Mouse (Mus musculus) testis, postnatal 14 days (tissue): Measurements from ENCODE around the gene Cd72.

Experiments
- DNase-seq: peaks from one replicate; pipeline ENCODE4 v3.0.0; 2021; ENCODE audit warnings: low spot score

The Cd72 gene

DNA sequence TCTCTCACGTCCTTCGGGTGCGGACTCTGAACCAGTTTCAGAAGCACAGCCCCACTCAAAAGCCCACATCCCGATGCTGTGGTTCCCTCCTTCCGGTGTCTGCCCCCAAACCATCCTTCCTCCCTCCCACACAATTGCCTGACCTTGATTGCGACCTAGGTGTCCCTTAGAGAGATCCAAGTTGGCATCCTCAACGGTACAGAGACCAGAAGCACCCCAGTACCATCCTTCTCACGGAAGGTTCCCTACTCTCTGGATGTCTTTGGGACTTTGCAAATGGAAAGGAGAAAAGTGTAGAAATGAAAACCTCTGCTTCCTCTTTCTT, 24.1 kb upstream of the Cd72 start:
- DNase-seq, result no peak

DNA sequence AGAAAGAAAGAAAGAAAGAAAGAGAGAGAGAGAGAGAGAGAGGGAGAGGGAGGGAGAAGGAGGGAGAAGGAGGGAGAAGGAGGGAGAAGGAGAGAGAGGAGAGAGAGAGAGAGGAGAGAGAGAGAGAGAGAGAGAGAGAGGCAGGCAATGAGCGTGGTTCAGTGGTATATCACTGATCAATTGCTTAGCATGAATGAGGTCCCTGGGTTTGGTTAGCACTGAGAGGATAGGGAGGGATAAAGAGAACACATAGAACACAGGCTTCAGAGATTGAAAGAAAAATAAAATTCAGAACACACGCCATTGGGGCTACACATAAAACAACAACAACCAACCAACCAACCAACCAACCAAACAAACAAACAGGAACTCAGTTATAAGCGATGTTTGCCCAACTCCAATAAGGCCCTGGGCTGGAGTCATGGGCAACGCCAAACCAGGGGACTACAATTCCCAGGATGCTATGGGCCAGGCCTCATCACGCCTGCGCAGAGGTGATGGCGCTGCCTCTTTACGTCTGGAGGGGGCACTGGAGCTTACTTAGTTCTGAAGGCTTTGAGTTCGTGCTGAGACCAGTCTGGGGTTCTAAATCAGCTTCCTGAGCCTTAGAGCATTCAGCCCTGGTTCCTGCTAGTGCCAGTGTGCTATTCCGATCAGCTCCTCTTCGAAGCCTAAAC, 23.6 kb upstream of the Cd72 start:
- peak; percentile 89 for DNase-seq

DNA sequence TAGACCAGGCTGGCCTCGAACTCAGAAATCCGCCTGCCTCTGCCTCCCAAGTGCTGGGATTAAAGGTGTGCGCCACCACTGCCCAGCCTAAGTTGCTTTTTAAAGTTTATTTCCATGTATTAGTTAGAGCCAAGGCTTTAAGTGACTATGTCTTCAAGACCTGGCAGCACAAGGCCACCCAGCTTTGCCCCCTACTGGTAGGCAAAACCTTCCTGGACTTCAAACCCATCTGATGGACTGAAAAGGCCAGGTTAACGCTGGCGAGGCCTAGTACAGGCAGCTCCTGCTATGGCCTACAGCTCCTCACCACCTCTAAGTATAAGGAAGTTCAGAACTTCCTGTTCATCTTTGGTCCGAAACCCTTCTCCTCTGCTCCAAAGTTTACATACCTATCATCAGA, 22.2 kb upstream of the Cd72 start:
- no peak for DNase-seq

DNA sequence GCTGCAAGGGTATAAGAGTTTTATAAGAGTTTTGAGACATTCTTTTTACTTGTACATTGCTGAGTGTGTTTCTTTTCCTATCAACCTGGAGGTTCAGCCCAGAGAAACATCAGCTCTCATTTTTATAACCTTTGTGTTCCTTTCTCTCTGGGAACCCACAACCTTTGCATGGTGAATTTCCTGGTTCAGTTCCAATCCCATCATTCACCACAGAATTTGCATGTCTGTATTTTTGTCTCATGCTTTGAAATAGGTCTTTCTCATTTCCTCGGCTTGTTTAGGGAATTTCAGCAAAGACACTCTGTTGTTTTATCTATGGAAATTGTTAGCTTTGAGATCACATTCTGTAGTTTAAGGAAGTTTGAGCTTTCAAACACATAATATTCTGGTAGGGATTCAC, 19.2 kb upstream of the Cd72 start:
- DNase-seq, result no peak

DNA sequence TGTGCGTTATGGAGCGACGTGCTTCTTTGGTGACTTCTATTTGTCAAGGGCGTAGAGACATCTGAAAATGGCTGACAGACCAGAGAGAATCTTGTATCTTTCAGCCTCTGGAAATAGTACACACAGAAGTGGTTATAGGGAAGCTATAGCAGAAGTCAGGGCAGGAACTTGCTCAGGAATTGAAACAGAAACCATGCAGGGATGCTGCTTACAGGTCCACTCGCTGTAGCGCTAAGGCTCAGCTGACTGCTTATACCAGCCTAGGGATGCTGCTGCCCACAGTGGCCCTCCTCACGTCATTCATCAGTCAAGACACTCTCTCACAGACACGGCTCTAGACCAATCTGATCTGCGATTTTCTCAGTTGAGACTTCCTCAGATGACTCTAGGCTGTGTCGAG, 15.9 kb upstream of the Cd72 start:
- DNase-seq, result no peak

DNA sequence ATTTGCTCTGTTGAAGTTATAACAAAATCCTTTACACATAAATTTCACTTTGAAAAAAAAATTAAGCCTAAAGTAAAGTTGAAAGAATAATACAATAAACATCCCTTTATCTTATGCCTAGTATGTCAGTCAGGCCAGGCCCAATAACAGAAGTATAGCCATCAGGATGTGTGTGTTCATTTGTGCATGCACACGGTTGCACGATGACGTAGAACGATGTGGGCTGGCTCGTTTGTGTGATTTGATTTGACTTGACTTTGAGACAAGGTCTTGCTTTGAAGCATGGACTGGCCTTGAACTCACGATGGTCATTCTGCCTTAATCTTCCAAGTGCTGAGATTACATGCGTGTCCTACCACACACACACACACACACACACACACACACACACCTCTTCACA, 12.4 kb upstream of the Cd72 start:
- no peak for DNase-seq

DNA sequence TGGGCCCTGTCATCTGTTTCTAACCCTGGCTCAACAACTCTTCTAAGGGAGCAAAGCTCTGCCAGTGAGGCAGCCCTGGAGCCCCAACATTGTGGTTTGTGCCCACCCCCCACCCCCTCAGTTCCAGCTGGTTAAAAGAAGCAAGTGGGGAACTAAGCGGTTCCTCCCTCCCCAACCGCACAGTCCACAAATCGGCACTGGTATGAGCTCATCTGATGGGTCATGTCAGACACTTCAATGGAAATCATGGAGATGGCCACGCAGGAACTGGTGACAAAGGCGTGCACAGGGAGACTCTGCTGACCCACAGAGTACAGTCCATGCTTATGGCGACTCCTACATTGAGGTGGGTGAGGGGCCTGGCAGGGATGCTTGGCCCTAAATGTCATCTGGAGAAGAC, 11.5 kb upstream of the Cd72 start:
- no peak for DNase-seq

DNA sequence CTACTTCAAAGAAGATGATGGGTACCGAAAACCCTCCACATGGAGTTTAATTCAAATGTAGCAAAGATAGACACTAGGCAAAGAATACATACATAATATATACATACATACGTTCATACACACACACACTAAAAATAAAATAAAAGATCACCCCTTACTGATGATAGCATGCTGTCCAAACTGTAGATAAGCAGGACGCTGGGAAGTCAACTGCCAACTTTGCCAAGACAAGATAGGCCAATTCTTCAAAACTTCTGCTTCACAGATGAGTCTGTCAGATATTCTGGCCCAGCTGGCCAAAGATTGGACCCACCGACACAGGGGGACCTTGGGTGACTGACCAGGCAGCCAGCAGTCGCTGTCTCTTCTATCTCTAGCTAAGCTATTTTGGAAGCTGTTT, 8.7 kb upstream of the Cd72 start:
- no peak for DNase-seq

DNA sequence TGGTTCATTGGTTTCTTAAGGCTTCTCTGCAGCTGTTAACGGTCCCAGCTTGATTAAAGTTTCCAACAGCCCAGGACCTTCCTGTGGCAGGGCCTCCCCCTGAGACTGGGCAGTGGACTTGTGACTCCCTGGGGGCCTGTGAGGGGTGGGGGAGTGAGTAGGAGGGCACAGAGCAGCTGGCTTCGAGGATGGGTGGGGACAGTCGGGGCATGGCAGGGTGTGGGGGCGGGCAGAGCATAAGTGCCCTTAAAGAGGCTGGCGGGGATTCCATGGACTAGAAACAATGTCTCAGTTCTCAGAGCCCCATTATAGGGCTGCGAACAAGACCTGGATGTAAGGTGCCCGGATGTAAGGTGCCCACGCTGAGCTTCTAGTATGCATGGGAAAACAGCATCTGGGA, 2.7 kb upstream of the Cd72 start:
- peak; percentile 55 for DNase-seq

DNA sequence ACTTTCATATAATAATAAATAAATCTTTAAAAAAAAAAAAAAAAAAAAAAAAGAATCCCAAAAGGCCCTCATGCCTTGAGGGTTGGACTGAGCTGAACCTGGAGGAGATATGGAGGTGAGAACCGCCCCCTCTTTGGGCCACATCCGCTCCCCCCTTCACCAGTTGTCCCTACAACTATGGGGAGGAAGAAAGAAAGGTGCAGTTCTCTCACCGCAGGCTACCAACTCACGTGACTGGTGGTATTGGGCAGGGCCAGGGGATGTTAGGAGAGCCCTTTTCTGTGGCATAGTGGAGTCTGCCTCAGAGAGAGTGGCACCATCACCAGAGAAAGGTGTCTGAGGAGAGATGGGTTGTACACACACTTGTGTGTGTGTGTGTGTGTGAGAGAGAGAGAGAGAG, 2.0 kb upstream of the Cd72 start:
- no peak for DNase-seq

DNA sequence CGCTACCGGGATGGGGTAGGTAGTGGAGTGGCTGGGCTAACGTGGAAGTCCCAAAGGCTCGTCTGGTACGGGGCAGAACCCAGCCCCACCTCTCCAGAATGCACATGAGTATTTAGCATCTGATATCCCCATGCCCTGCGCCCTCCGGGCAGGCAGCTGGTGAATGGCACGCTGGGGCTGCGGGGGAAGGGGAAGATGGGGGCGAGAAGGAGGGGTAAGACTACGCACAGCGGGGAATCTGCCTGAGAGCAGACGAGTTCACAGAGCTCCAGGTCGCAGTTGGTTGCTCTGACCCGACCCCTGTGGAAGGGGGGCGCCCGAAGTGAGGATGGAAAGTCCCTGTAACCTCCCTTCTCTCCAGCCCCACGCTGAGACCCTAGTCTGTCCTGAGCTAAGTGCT, 1.0 kb downstream of the Cd72 start:
- no peak for DNase-seq

DNA sequence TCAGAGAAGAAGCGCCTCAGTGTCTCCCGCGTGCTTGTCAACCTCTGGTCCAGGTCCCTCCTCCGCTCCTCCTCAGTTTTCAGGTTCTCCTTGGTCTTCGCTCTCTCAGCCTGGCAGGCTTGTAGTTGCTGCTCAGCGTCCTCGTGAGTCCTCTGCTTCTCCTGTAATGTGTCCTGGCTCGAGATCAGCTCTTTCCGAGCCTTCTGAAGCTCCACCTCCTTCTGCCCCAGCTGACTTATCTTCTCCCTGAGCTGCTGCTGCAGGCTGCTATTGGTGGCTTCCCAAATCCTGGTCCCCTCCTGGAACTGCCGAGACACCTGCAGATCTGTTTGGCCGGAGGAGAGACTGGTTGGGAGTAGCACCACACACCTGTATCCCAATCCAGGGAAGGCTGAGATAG, 2.1 kb downstream of the Cd72 start:
- DNase-seq, result no peak

DNA sequence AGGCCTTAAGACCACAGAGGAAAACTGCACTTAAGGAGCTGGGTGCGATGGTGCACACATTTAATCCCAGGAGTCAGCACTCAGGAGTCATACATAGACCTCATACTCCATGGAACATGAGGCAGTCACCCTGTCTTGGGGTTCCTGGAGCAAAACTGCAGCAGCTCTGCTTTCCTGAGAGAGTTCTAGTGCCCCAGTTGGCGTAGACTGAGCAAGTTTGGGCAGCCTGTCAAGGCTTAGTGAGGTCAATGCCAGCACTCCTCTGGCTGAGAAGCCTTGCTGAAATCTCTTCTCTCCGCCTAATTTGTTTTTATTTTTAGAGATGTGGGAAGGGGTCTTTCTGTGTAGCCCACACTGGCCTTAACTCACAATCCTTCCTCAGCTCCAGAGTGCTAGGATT, 5.9 kb downstream of the Cd72 start:
- DNase-seq, result no peak

DNA sequence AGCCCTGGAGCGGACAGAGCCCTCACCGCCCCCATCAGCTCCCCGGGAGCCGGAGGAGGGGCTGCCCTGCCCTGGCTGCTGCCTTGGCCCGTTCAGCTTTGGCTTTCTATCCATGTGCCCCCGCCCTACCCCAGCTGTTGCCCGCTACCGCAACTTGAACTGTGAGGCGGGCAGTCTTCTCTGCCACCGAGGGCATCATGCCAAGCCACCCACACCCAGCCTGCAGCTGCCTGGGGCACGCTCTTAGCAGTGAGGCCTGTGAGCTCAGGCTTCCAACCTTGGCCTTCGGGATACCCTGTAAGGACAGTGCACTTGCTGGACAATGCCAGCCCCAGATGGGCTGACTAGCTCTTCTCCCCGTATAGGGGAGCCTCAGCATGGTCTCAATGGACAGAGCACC, 7.2 kb downstream of the Cd72 start:
- peak; percentile 38 for DNase-seq

DNA sequence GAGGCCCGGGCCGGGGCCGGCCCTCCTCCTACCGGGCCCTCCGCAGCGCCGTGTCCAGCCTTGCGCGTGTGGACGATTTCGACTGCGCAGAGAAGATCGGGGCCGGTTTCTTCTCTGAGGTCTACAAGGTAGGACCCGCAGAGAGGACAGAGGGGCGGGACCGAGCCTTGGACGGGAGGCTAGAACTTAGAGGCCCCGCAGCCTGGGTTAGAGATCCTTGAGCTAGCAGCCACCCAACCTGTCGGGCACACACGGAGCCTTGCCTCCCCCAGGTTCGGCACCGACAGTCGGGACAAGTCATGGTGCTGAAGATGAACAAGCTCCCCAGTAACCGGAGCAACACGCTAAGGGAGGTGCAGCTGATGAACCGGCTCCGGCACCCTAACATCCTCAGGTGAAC, 10.9 kb downstream of the Cd72 start:
- DNase-seq, result peak; percentile 65

DNA sequence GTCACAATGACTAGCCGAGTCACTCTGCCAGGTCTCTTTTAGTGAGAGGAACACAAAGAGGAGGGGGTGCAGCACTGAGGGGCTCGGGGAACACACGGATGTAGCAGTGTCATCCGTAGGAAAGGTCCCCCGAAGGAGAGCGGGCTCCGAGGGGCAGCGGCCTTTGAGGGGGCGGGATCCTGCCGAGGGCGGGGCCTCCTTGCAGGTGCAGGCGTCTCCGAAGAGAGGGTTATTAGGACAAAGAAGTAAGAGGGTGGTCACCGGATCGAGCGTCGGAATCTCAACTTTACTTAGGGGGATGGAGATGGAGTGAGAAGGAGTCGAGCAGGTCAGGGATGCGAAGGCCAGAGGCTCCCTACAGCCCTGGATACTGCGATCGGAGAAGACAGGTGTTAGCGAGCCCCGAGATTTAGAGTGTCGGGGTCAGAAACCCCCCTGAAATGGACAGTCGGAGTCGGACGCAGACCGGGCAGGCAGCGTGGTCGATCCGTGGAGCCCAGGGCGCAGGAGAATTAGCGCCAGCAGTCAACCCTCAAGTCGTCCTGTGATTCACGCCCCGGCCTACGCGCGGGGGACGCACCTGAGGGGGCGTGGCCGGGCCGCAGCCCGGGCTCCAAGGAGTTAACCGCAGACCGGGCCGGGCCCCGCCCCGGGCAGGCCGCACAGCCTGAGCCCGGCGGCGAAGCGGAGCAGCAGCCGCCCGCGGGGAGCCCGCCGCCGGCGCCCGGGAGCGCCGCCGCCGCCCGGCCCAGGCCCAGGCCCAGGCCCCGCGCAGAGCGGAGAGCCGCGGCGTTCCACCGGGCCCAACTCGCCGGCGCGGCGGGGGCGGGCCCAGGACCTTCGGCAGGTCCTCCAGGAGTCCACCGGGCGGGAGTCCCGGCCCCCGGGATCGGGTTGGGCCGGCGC, 11.7 kb downstream of the Cd72 start:
- DNase-seq, result peak; percentile 86

DNA sequence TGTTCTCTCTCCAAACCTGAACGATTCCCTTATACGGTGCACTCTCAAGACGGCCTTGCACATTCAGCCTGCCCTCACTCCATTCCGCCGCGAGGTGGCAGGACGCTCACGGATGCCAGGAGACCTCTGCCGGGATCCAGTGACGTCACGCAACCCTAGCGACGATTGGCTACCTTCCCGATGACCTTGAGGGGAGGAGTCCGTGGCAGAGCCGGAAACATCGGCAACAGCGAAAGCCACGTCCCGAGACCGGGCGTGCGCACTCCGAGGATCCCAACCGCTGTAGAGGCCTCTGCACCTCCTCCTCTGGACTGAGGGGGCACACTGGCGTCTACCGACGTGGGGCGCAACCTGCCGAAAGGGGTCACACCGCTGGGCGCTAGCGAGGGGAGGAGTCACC, 12.4 kb downstream of the Cd72 start:
- DNase-seq, result peak; percentile 97

DNA sequence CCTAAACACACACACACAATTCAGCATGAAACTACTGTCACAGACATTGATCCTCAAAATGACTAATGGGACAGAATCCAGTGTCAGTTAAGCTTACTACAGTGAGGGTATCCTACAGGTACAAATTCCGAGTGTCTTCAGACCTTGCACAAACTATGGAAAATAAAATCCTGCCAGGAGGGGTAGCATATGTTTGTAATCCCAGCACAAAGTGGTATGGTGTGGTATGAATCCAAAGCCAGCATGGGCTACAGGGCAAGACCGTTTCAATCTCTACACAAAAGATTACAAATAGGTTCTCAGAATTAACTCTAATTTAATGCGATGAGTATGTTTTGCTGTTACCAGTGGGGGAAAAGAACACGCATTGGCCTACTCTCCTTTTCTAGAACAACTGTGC, 12.8 kb downstream of the Cd72 start, which contains the start of gene Tesk1:
Tesk1 (plus strand) TSS at position 301 of the 400 bp plus-strand sequence.
- DNase-seq, result no peak

DNA sequence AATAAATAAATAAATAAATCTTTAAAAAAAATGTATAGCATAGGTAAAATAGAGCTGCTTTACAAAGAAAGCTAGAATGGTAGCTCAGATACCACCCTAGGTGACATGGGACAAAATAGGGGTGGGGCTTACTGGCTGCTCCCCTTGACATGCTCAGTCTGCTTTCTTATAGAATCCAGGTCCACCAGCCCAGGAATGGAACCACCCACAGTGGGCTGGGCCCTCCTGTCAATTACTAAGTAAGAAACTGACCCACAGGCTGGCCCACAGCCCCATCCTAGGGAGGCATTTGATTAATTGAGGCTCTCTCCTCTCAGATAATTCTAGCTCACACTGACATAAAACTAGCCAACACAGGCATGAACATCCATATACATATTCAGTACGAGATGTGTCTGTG, 21.6 kb downstream of the Cd72 start:
- DNase-seq, result no peak

DNA sequence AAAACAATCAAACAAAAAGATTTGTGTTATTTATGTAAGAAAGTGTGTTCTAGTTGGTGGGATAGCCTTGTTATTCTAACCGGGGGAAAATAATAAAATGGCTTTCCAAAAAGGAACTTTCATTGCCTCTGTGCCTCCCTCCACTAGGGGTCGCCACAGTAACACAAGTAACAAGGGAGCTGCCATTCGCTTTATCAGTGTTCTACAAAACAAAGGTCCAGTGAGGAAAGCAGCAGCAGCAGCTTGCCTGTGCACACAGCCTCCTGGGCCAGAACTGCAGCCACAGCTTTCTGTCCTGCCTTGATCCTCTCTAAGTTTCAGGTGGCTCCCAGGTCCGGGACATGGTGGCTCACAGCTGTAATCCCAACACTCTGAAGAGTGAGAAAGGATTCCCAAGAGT, 22.7 kb downstream of the Cd72 start:
- peak; percentile 75 for DNase-seq

DNA sequence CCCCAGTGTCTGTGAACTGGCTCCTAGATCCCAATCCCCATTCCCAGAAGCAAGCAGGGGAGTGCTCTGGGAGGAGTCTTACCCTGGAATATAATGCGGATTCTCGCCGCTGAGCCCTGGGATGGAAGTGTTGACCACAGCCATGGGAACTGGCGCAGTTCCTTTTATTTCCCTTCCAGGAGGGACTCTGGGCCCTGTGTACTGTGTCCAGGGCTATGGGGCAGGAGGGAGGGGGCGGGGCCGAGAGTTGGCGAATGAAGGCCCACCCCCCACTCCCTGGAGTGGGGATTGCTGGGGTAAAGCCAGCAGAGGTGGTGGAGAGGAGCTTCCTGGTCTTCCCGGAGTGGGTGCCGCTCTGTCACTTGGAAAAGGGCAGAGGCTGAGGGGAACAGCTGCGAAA, 25.5 kb downstream of the Cd72 start, which contains the start of gene Fam166b:
Fam166b (minus strand) TSS at position 189 of the 400 bp plus-strand sequence.
- no peak for DNase-seq

DNA sequence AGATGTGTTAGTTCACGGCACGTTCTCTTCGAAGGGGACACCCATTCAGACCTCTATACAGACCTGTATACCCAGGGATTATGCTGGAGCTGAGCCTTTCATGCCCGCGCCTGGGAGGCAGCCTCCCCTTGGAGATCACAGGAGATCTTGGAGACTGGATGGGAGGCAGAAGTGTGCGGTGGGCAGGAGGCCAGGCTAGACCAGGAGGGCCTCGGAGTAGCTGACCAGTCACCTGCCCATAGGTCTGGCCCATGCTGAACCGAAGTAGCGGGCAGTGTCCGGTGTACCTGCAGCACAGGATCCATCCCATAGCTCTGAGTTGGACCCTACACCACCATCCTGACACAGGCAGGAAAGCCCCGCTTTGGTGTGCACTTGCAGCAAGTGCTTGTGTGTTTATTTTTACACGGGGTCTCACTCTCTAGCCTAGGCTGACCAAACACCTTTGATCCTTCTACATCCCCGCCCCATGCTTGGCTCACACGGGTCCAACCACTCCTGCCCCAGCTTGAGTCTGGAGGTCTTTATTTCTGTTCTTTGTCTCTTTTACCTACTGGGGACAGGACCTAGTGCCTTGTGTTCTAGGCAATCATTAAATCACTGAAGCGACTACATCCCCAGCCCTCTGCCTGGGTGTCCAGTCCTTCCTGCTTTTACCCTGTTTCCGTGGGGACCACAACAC, 26.1 kb downstream of the Cd72 start:
- no peak for DNase-seq
